Comparison of ENCODE assay signal across 19 mouse cellular contexts in the genomic region with DNA sequence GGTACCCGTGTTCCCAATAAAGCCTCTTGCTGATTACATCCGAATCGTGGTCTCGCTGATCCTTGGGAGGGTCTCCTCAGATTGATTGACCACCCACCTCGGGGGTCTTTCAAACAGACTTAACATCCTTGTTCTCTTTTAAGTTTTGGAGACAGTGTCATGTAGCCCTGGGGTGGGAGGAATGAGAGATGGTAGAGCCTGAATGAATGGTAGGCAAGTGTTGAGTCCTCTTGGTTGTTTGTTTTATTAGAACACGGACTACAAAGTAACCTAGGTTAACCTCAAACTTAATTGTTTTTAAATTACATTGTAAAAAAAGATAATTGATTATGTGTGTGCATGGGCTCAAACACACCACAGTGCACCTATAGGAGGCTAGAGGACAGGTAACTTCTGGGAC. TPM values are rescaled to one million over a fixed set of nuclear protein-coding genes. Genes with fewer than 3 reads are reported as not detected.
A peak's percentile ranks its signal among the peaks of the same experiment; 100 is the strongest.
DNase-seq lines count a peak whose midpoint lies in the region; ATAC-seq and TF ChIP-seq lines count a peak whose summit lies in the region.
"Had no signal": no experiment of that assay in that cellular context is flagged by ENCODE, and none has a peak within 500 bp of the region (broad histone marks: within the 10 kb centered on the region; RNA-seq: fewer than 3 reads in every experiment).

No protein-coding gene starts in this region.

- TF ChIP-seq POLR2A in testis, adult 2 months (IDR thresholded peaks at IDR 0.05; ENCODE audit: control insufficient read depth, low read depth, low read length), result no peak

- H3K36me3 ChIP-seq in heart, embryonic 16.5 days (ENCODE audit: control insufficient read depth, insufficient read depth), result peaks cover 6% of the 10 kb centered on the region; the same call in 1 of the 2 replicates
- peaks cover 2% of the 10 kb centered on the region; the same call in 1 of the 2 replicates for H3K36me3 ChIP-seq in testis, adult 2 months (ENCODE audit: control insufficient read depth, insufficient read depth, low read length)
- H3K36me3 ChIP-seq in liver, embryonic 12.5 days, result peaks cover 35% of the 10 kb centered on the region
- H3K36me3 ChIP-seq in stomach, embryonic 16.5 days (ENCODE audit: control insufficient read depth, insufficient read depth, low read length), result no peaks in the 10 kb centered on the region
- no peaks in the 10 kb centered on the region for H3K36me3 ChIP-seq in neural tube, embryonic 15.5 days

- intact Hi-C loops in heart, postnatal 36 days (cut with DNase I), result no loop called here

- no peak for TF ChIP-seq CTCF in testis, adult 2 months (IDR thresholded peaks at IDR 0.05; ENCODE audit: control insufficient read depth, insufficient read depth, insufficient replicate concordance, low read depth, low read length)

- no peak overlapping the region for H3K4me2 ChIP-seq in heart, embryonic 16.5 days (ENCODE audit: low read depth, low read length)
- H3K4me2 ChIP-seq in liver, embryonic 12.5 days, result peak overlapping the region; percentile 44
- H3K4me2 ChIP-seq in stomach, embryonic 16.5 days (ENCODE audit: low read depth, low read length), result no peak overlapping the region
- H3K4me2 ChIP-seq in neural tube, embryonic 15.5 days, result no peak overlapping the region
- H3K4me2 ChIP-seq: limb, embryonic 13.5 days; midbrain, embryonic 13.5 days had no signal

- peaks cover 16% of the 10 kb centered on the region for H3K4me1 ChIP-seq in heart, embryonic 16.5 days (ENCODE audit: control insufficient read depth, insufficient read depth, low read length)
- no peaks in the 10 kb centered on the region for H3K4me1 ChIP-seq in testis, adult 2 months (ENCODE audit: control insufficient read depth, insufficient read depth, low read length)
- peaks cover 27% of the 10 kb centered on the region for H3K4me1 ChIP-seq in liver, embryonic 12.5 days
- no peaks in the 10 kb centered on the region for H3K4me1 ChIP-seq in stomach, embryonic 16.5 days (ENCODE audit: control insufficient read depth, insufficient read depth, low read length)
- H3K4me1 ChIP-seq in neural tube, embryonic 15.5 days, result no peaks in the 10 kb centered on the region
- H3K4me1 ChIP-seq: limb, embryonic 13.5 days; midbrain, embryonic 13.5 days had no signal

- DNase-seq in heart, postnatal 36 days, result no peak
- no peak for DNase-seq in testis, postnatal 10 days (ENCODE audit: low spot score)
- no peak for DNase-seq in kidney, adult 18-20 months
- DNase-seq: cerebellum, adult 2 months; embryo, embryonic 11 days; lung, postnatal 4 days; right cerebral cortex, postnatal 14 days had no signal

- H3K9me3 ChIP-seq in heart, embryonic 16.5 days (replicated peaks; ENCODE audit: control insufficient read depth, low read length), result no peaks in the 10 kb centered on the region
- no peaks in the 10 kb centered on the region for H3K9me3 ChIP-seq in liver, embryonic 12.5 days (replicated peaks)
- no peaks in the 10 kb centered on the region for H3K9me3 ChIP-seq in stomach, embryonic 16.5 days (replicated peaks; ENCODE audit: control insufficient read depth, low read length)
- no peaks in the 10 kb centered on the region for H3K9me3 ChIP-seq in neural tube, embryonic 15.5 days (replicated peaks)
- H3K9me3 ChIP-seq: limb, embryonic 13.5 days; midbrain, embryonic 13.5 days had no signal

- WGBS in heart, embryonic 16.5 days, result 91% methylated on average over 5 of the region's 6 CpGs
- WGBS in liver, embryonic 12.5 days (ENCODE audit: insufficient replicate concordance), result 79% methylated on average over 5 of the region's 6 CpGs
- 83% methylated on average over 5 of the region's 6 CpGs for WGBS in stomach, embryonic 16.5 days
- WGBS in neural tube, embryonic 15.5 days, result 96% methylated on average over 6 of the region's 6 CpGs

- H3K4me3 ChIP-seq in heart, embryonic 16.5 days (ENCODE audit: low read length), result no peak overlapping the region
- no peak overlapping the region for H3K4me3 ChIP-seq in testis, adult 2 months (ENCODE audit: control insufficient read depth, low read depth, low read length)
- H3K4me3 ChIP-seq in liver, embryonic 12.5 days, result no peak overlapping the region
- no peak overlapping the region for H3K4me3 ChIP-seq in stomach, embryonic 16.5 days (replicated peaks; ENCODE audit: low read length)
- H3K4me3 ChIP-seq in neural tube, embryonic 15.5 days (replicated peaks), result no peak overlapping the region
- H3K4me3 ChIP-seq: limb, embryonic 13.5 days; midbrain, embryonic 13.5 days had no signal

- peak overlapping the region; percentile 65 for H3K27ac ChIP-seq in heart, embryonic 16.5 days (ENCODE audit: low read length)
- H3K27ac ChIP-seq in testis, adult 2 months (ENCODE audit: control insufficient read depth, insufficient read depth, low read depth, low read length), result peak overlapping the region; percentile 84
- H3K27ac ChIP-seq in liver, embryonic 12.5 days, result peak overlapping the region; percentile 80
- H3K27ac ChIP-seq in stomach, embryonic 16.5 days (ENCODE audit: low read length), result peak overlapping the region; percentile 44
- H3K27ac ChIP-seq in neural tube, embryonic 15.5 days (replicated peaks), result no peak overlapping the region
- H3K27ac ChIP-seq: hindbrain, postnatal 0 days; limb, embryonic 13.5 days; midbrain, embryonic 13.5 days had no signal

- H3K27me3 ChIP-seq in heart, embryonic 16.5 days (ENCODE audit: control insufficient read depth, insufficient read depth, low read length), result no peaks in the 10 kb centered on the region
- H3K27me3 ChIP-seq in testis, adult 2 months (ENCODE audit: control insufficient read depth, insufficient read depth, low read length), result no peaks in the 10 kb centered on the region
- H3K27me3 ChIP-seq in liver, embryonic 12.5 days (replicated peaks), result no peaks in the 10 kb centered on the region
- H3K27me3 ChIP-seq in stomach, embryonic 16.5 days (ENCODE audit: control insufficient read depth, insufficient read depth, low read length), result no peaks in the 10 kb centered on the region
- no peaks in the 10 kb centered on the region for H3K27me3 ChIP-seq in neural tube, embryonic 15.5 days (replicated peaks)
- H3K27me3 ChIP-seq: limb, embryonic 13.5 days; midbrain, embryonic 13.5 days had no signal

- no peak for ATAC-seq in heart, embryonic 16.5 days (replicated peaks; ENCODE audit: extremely low read depth, insufficient read depth, low FRiP score)
- ATAC-seq in liver, embryonic 12.5 days, result no peak
- peak; percentile 13; the same call in 1 of the 2 replicates for ATAC-seq in stomach, embryonic 16.5 days (ENCODE audit: insufficient read depth, low FRiP score)
- no peak for ATAC-seq in neural tube, embryonic 15.5 days (ENCODE audit: low FRiP score)
- ATAC-seq: hindbrain, postnatal 0 days; midbrain, embryonic 13.5 days had no signal

- no peak overlapping the region for H3K9ac ChIP-seq in heart, embryonic 16.5 days (ENCODE audit: low read length)
- no peak overlapping the region for H3K9ac ChIP-seq in liver, embryonic 12.5 days
- no peak overlapping the region for H3K9ac ChIP-seq in stomach, embryonic 16.5 days (ENCODE audit: low read length)
- H3K9ac ChIP-seq in neural tube, embryonic 15.5 days (replicated peaks), result no peak overlapping the region
- H3K9ac ChIP-seq: limb, embryonic 13.5 days; midbrain, embryonic 13.5 days had no signal

RNA-seq across cellular contexts. Expression of gene Cep85, which starts 22.3 kb away (rescaled TPM):
- 44.2 and 51.5 TPM in 2 replicates for polyA plus RNA-seq in heart, embryonic 16.5 days (2015; fragmentation: Nextera tagmentation; extraction: Ambion mirVana)
- total RNA-seq in heart, postnatal 36 days (2021), result 10 to 100 TPM; 49.1 to 50.9 TPM
- polyA plus RNA-seq in testis, adult 2 months (2012; rRNA removed), result 110 and 114 TPM in 2 replicates
- 37.5 and 38.0 TPM in 2 replicates for polyA plus RNA-seq in liver, embryonic 12.5 days (2016; fragmentation: Nextera tagmentation; extraction: Ambion mirVana)
- polyA plus RNA-seq in stomach, embryonic 16.5 days (2015; fragmentation: Nextera tagmentation; extraction: Ambion mirVana), result 110 and 113 TPM in 2 replicates
- polyA plus RNA-seq in neural tube, embryonic 15.5 days (2015; fragmentation: Nextera tagmentation; extraction: Ambion mirVana), result 18.9 and 34.8 TPM in 2 replicates

RNA-seq across cellular contexts. Expression of gene Sh3bgrl3, which starts 36.0 kb away (rescaled TPM):
- 213 and 218 TPM in 2 replicates for polyA plus RNA-seq in heart, embryonic 16.5 days (2015; fragmentation: Nextera tagmentation; extraction: Ambion mirVana)
- total RNA-seq in heart, postnatal 36 days (2021), result 10 to 100 TPM; 36.4 to 39.9 TPM
- 85.6 and 157 TPM in 2 replicates for polyA plus RNA-seq in testis, adult 2 months (2012; rRNA removed)
- polyA plus RNA-seq in liver, embryonic 12.5 days (2016; fragmentation: Nextera tagmentation; extraction: Ambion mirVana), result 187 and 205 TPM in 2 replicates
- polyA plus RNA-seq in stomach, embryonic 16.5 days (2015; fragmentation: Nextera tagmentation; extraction: Ambion mirVana), result 397 and 438 TPM in 2 replicates
- polyA plus RNA-seq in neural tube, embryonic 15.5 days (2015; fragmentation: Nextera tagmentation; extraction: Ambion mirVana), result 436 and 479 TPM in 2 replicates

RNA-seq across cellular contexts. Expression of gene Gm7534, which starts 38.2 kb away (rescaled TPM):
- polyA plus RNA-seq in heart, embryonic 16.5 days (2015; fragmentation: Nextera tagmentation; extraction: Ambion mirVana), result 0.05 TPM in 1 of 2 replicates, not detected in the other
- total RNA-seq in heart, postnatal 36 days (2021), result not detected
- polyA plus RNA-seq in testis, adult 2 months (2012; rRNA removed), result not detected in 2 replicates
- not detected in 2 replicates for polyA plus RNA-seq in liver, embryonic 12.5 days (2016; fragmentation: Nextera tagmentation; extraction: Ambion mirVana)
- polyA plus RNA-seq in stomach, embryonic 16.5 days (2015; fragmentation: Nextera tagmentation; extraction: Ambion mirVana), result not detected in 2 replicates
- polyA plus RNA-seq in neural tube, embryonic 15.5 days (2015; fragmentation: Nextera tagmentation; extraction: Ambion mirVana), result not detected in 2 replicates
- total RNA-seq: hindbrain, postnatal 0 days; left cerebral cortex, adult 18-20 months had no signal
- polyA plus RNA-seq: cerebellum, adult 2 months; frontal cortex, adult 2 months; gonadal fat pad, adult 2 months; hindbrain, postnatal 0 days; limb, embryonic 13.5 days; midbrain, embryonic 13.5 days; urinary bladder, adult 2 months had no signal
